Mouse (Mus musculus) right cerebral cortex, postnatal 14 days (tissue): ENCODE results near the gene Ttyh3.

Source experiments
- DNase-seq: peaks from one replicate; pipeline ENCODE4 v3.0.0; 2022

Ttyh3 gene

GRCm38 (mm10) chr5:140624961-140625360 is 23.9 kb downstream of the Ttyh3 start:
- DNase-seq = no peak

- DNase-seq = no peak
These were observed 24.6 kb downstream of the Ttyh3 start for GRCm38 (mm10) chr5:140624238-140624637.

GRCm38 (mm10) chr5:140623791-140624190 is 25.0 kb downstream of the Ttyh3 start:
- no peak for DNase-seq

- no peak for DNase-seq
These were observed 25.7 kb downstream of the Ttyh3 start for GRCm38 (mm10) chr5:140622978-140623670.

- no peak for DNase-seq
These were observed 27.3 kb downstream of the Ttyh3 start for GRCm38 (mm10) chr5:140621517-140621916.

- no peak for DNase-seq
These were observed 27.7 kb downstream of the Ttyh3 start for GRCm38 (mm10) chr5:140621092-140621491.

- no peak for DNase-seq
These were observed 28.7 kb downstream of the Ttyh3 start for GRCm38 (mm10) chr5:140619895-140620736.

GRCm38 (mm10) chr5:140619151-140619771 is 29.6 kb downstream of the Ttyh3 start:
- DNase-seq = peak; percentile 84

GRCm38 (mm10) chr5:140617714-140618113 is 31.1 kb downstream of the Ttyh3 start:
- no peak for DNase-seq

- DNase-seq = no peak
These were observed 32.1 kb downstream of the Ttyh3 start for GRCm38 (mm10) chr5:140616691-140617090.

- no peak for DNase-seq
These were observed 32.7 kb downstream of the Ttyh3 start for GRCm38 (mm10) chr5:140616110-140616503.

- no peak for DNase-seq
These were observed 33.3 kb downstream of the Ttyh3 start for GRCm38 (mm10) chr5:140615321-140616109.

GRCm38 (mm10) chr5:140614837-140615236 is 34.0 kb downstream of the Ttyh3 start:
- no peak for DNase-seq

GRCm38 (mm10) chr5:140614141-140614540 is 34.7 kb downstream of the Ttyh3 start:
- no peak for DNase-seq

- DNase-seq = no peak
These were observed 36.6 kb downstream of the Ttyh3 start for GRCm38 (mm10) chr5:140612191-140612590.

- no peak for DNase-seq
These were observed 37.1 kb downstream of the Ttyh3 start for GRCm38 (mm10) chr5:140611611-140612185.

GRCm38 (mm10) chr5:140611021-140611583 is 37.7 kb downstream of the Ttyh3 start:
- DNase-seq = peak; percentile 59

GRCm38 (mm10) chr5:140610273-140611011 is 38.4 kb downstream of the Ttyh3 start:
- DNase-seq = no peak

GRCm38 (mm10) chr5:140609511-140610272 is 39.1 kb downstream of the Ttyh3 start:
- no peak for DNase-seq

GRCm38 (mm10) chr5:140608634-140609015 is 40.2 kb downstream of the Ttyh3 start:
- no peak for DNase-seq
